Mouse (Mus musculus) T-cell, adult 66 days (primary cell): ENCODE measurements around the gene Vmn1r204. TPM values are rescaled to one million over a fixed set of nuclear protein-coding genes. Genes with fewer than 3 reads are reported as not detected.

ENCODE experiments used
- total RNA-seq, 2 experiments: library from RNA; stranded (reverse); gene quantifications; 3 replicates in 1 of 2; 4 replicates in 1 of 2; pipeline ENCODE4 v1.2.4; 2023

Gene Vmn1r204
- total RNA-seq = not detected

DNA sequence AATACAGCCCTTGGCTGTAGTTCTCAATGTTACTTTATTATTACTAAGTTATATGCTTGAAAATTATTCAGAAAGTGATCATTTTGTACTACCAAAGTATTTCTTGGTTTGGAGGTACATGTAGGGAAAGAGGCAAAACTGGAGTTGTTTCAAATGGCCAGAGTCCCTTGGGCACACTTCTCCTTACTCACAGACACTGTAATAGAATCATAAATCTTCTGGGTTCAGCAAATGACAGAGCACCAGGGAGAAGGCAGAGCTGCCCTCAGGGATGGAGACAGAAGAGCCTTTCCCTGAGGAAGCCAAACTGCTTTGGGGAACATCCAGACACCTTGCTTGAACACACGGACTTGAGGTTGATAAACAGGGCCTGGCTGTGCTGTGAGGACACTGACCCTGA lies at the start of gene Vmn1r204:
Gene Vmn1r204 (plus strand): TSS at position 301 of the 400 bp plus-strand sequence.

DNA sequence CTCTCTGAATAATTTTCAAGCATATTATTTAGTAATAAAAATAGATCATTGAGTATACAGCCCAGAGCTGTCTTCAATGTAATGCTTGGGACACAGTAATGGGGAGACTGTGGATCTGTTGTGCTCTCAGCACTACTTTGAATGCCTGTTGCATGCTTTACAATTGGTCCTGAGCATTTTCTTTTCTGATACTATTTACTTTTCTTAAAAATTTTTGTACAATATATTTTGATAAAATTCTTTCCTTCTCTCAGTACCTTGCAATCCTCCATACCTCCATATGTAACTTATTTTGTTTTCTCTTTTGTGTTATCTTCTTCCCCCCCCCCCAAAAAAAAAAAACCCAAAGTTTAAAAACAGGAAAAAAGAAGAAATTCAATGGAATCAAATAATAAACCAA lies 47.7 kb upstream of the Vmn1r204 start, which contains the start of gene Vmn1r202:
Gene Vmn1r202 (minus strand): TSS at position 101 of the 400 bp plus-strand sequence.

DNA sequence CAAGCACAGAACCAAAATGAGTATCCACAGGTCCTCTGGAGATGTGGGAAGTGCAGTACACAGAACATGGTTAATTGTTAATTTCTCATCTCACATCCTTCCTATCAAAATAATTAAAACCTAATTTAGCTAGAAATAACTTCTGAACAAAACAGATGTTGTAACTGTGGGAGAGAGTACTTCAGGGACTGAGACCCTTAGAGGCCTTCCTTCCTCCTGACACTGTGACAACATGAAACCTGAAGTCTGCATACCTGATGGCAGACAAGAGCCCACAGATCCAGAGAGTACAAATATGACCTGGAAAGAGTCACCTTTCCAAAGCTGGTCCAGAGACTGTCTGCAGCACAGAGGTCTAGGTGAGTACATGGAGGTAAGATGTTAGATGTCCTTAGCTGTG lies 35.2 kb upstream of the Vmn1r204 start, which contains the start of gene Vmn1r203:
Gene Vmn1r203 (plus strand): TSS at position 301 of the 400 bp plus-strand sequence.

DNA sequence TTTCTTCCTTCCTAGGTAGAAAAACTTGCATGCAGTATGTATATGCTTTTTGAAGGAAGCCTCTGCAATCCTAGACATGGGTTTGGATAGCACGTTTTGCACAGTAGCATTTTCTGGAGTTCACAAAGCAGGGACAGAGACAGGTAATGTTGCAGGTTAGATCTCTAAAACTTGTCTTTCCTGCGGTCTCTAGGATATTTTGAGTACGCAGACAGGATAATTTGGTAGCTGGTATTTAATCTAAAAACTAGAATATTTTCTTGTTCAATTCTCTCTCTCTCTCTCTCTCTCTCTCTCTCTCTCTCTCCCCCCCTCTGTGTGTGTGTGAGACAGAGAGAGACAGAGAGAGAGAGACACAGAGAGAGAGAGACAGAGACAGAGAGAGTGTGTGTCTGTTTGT lies 39.9 kb downstream of the Vmn1r204 start, which contains the start of gene Vmn1r205:
Gene Vmn1r205 (minus strand): TSS at position 101 of the 400 bp plus-strand sequence.

Other genes starting within 250 kb of the Vmn1r204 start
- not detected for gene Vmn1r197, start 228.6 kb upstream of the Vmn1r204 start, total RNA-seq
- not detected for gene Vmn1r198, start 202.8 kb upstream of the Vmn1r204 start, total RNA-seq
- not detected for gene Vmn1r199, start 173.4 kb upstream of the Vmn1r204 start, total RNA-seq
- not detected for gene Vmn1r200, start 162.8 kb upstream of the Vmn1r204 start, total RNA-seq
- not detected for gene Vmn1r201, start 81.3 kb upstream of the Vmn1r204 start, total RNA-seq
- gene Vmn1r202, start 47.8 kb upstream of the Vmn1r204 start, total RNA-seq = under 1 TPM in 1 of 2 experiments, not detected in 1; 0.12 TPM
- under 1 TPM in 1 of 2 experiments, not detected in 1; 0.06 TPM for gene Vmn1r203, start 35.1 kb upstream of the Vmn1r204 start, total RNA-seq
- not detected for gene Vmn1r205, start 39.8 kb downstream of the Vmn1r204 start, total RNA-seq
- not detected for gene Vmn1r206, start 71.1 kb downstream of the Vmn1r204 start, total RNA-seq
- gene Vmn1r207-ps, start 176.4 kb downstream of the Vmn1r204 start, total RNA-seq = not detected
- gene Vmn1r208, start 224.2 kb downstream of the Vmn1r204 start, total RNA-seq = not detected